Mouse (Mus musculus) brain, embryonic 14.5 days (tissue): Measurements from ENCODE around the gene Sobp. TPM values are rescaled to one million over a fixed set of nuclear protein-coding genes. Genes with fewer than 3 reads are reported as not detected.

Experiments used
- DNase-seq: peaks from one replicate; pipeline ENCODE4 v3.0.0-alpha.2; 2011; ENCODE audit warnings: low read depth
- CTCF ChIP-seq: fragments of 200-500 bp; IDR thresholded peaks from 2 replicates; pipeline ENCODE4 v1.5.1; 2012; ENCODE audit warnings: inconsistent platforms, mild to moderate bottlenecking, moderate library complexity, borderline replicate concordance; ENCODE audit not compliant: insufficient read depth, insufficient read length; ENCODE audit errors: extremely low read depth
- POLR2A ChIP-seq: fragments of 200-500 bp; IDR thresholded peaks from 2 replicates; pipeline ENCODE4 v1.6.1; 2012; ENCODE audit warnings: mild to moderate bottlenecking, inconsistent platforms, borderline replicate concordance; ENCODE audit not compliant: poor library complexity, insufficient read depth, insufficient read length, severe bottlenecking; ENCODE audit errors: extremely low read depth
- polyA plus RNA-seq: library from polyadenylated mRNA; depleted of rRNA; stranded (reverse); fragments of >200 nt; gene quantifications from 2 replicates; pipeline ENCODE4 v1.2.3, GENCODE M21; 2012

The Sobp gene
- polyA plus RNA-seq, 1 experiment, result 30.6 TPM

DNA sequence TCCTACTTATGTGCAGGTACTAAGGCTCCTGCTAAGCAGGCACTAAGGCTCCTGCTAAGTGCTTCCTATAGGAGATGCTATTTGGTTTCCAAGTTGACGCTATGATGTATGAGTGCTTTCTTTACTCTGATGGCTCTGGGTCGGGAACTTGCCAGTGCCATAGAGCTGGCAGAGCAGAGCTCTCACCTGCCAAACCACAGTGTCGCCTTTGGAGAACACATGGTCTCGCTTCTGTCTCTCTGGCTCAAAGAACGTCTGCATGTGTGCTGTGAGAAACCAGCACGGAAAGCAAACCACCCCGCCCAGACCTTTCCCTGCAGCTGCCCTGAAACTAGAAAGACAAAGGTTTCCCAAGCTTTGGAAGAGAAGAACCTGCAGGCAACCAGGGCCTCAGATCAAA is 109.0 kb downstream of the Sobp start:
- TF ChIP-seq POLR2A (no peak), CTCF (no peak)
- no peak for DNase-seq

DNA sequence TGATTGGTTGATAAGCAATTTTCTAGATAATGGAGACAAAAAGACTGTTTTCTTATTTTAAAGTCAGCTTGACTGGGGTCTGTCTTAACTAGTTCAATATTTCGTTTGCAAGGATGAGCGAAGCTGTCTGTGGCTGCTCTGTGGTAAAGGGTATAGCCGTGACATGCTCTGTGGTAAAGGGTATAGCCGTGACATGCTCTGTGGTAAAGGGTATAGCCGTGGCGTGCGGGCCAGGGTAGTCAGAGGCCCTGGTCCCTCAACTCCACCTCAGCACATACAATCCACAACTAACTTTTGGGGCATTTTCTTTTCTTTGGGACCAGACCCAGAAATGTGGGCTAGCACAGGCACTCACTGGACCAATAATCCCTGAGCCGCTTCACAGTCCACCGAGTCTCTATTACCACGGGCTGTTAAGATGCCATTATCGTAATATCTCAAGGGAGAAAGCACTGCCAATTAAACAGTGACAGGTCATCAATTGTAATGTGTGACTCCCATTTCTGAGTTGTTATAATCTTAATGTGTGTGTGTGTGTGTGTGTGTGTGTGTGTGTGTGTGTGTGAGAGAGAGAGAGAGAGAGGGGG is 112.7 kb downstream of the Sobp start:
- DNase-seq, result no peak
- TF ChIP-seq CTCF, result no peak
- TF ChIP-seq POLR2A, result no peak

DNA sequence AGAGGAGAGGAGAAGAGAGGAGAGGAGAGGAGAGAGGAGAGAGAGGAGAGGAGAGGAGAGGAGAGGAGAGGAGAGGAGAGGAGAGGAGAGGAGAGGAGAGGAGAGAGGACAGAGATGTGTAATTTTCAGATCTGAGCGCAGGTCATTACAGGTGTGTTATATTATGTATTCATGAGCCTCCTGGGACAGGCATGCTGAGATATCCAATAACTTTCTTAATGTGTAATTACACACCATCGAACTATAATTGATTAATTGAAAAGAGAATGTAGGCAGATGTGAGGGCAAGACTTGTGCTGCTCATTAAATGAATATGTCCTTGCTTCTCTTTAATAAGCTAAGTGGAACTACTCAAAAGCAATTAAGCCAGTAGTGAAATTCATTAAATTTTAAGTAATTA is 118.9 kb downstream of the Sobp start:
- DNase-seq, result no peak
- TF ChIP-seq POLR2A (no peak), CTCF (no peak)

- TF ChIP-seq POLR2A (no peak), CTCF (no peak)
- DNase-seq, result no peak
Measured at GRCm38 (mm10) chr10:43054776-43055175, 119.6 kb downstream of the Sobp start.

DNA sequence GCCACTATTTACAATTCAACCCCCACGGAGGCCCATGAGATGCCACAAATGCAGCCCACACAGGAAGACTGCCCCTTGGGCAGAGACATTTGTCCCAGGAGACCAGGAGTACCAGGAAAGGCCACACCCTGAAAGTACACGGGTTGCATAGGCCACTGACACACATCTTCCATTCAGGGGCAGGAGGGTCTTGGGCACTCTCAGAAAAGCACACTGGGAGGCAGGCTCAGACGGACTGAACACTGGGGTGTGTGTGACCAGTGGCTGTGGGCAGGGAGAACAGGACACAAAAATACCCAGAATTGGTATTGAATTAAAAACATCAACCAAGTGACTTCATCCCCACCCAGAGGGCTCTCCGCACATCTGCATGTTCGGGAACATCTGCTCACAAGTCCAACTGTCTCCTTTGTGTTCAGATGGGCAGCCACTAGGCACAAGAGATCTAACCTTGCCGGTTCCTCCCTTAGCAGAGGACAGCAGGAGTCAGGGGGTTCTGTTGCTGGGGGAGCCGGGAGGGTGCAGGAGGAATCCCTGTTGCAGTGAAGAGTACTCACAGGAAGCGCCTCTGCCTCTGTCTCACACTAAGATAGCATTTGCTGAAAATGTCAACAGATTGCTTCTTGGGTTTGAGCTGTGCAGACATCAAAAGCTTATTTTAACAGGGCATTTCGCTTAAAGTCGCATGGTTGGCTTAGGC is 120.3 kb downstream of the Sobp start:
- no peak for DNase-seq
- TF ChIP-seq CTCF, result no peak
- no peak for TF ChIP-seq POLR2A

- peak; percentile 55 for DNase-seq
- TF ChIP-seq POLR2A (no peak), CTCF (peak; percentile 67; the same call in 1 of the 2 replicates)
Measured at GRCm38 (mm10) chr10:43052462-43052861, 121.9 kb downstream of the Sobp start.

DNA sequence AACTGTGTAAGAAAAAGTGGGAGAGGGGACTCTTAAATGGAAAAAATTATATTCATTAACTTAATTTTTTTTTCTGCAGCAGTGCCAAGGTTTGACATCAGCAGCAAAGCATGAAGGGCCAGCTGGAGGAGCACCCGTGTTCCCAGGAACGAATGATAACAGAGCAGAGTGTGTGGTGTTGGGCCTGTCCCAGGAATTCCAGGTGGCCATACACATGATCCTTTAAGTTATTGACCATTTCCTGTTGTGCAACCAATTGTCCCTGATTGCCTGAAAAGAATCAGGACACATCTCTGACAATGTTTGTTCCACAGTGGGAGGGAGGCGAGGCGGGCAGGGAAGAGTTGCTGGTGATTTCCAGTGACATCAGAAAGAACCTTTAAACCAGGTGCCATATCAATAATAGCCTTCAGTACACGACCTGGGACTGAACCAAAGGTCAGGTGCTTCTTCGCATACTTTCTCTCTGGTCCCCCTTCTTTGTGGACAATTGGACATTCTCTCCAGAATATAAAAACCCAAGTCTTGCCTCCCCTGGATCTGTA is 126.5 kb downstream of the Sobp start:
- DNase-seq, result no peak
- no peak for TF ChIP-seq CTCF
- no peak for TF ChIP-seq POLR2A

GRCm38 (mm10) chr10:43043351-43044209 is 130.8 kb downstream of the Sobp start:
- DNase-seq, result peak; percentile 87
- no peak for TF ChIP-seq POLR2A
- TF ChIP-seq CTCF, result no peak

- DNase-seq, result no peak
- TF ChIP-seq CTCF (no peak), POLR2A (no peak)
Measured at GRCm38 (mm10) chr10:43042591-43043327, 131.6 kb downstream of the Sobp start.

- TF ChIP-seq POLR2A, result no peak
- no peak for TF ChIP-seq CTCF
- DNase-seq, result no peak
Measured at GRCm38 (mm10) chr10:43041794-43042193, 132.5 kb downstream of the Sobp start.
